Mouse (Mus musculus): ENCODE results near the gene Spn.

DNA sequence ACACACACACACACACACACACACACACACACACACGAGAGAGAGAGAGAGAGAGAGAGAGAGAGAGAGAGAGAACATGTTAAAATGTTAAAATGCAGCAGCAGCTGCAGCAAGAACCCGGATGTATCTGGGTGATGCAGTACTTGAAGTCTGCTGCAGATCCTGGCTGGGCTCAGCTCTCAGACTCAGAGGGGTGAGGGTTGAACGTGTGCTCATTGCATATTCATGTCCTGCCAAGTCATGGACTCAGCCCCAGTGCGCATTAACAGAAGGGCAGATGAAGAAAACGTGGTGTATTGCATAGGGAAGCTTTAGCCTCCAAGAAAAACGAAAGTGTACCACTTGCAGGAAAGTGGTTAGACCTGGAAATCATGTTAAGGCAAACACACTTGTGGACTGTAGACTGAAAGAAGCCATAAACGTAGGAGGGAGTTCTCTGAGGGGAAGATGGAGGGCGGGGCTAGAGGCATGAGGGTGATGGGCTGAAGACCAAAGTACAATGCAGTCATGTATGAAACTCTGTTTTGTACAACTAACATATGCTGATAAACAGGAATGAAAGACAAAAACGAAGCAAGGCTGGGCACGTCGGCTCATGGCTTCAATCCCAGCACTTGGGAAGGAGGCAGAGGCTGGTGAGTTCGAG is 23.9 kb downstream of the Spn start:
- TF ChIP-seq CTCF (IDR thresholded peaks at IDR 0.05; ENCODE audit: extremely low read depth, insufficient read depth, low read length): no peak
- no peak for TF ChIP-seq POLR2A (IDR thresholded peaks at IDR 0.05; ENCODE audit: extremely low read depth, insufficient read depth, low read length)

Measured in cortical plate, adult 2 months (tissue).